Mouse (Mus musculus) forebrain, postnatal 0 days (tissue): Measurements from ENCODE around the gene Pou6f1. TPM values are rescaled to one million over a fixed set of nuclear protein-coding genes. Genes with fewer than 3 reads are reported as not detected.
"Not testable (repeated sequence)": the region's sequence is repeated elsewhere in the genome, so short reads cannot be mapped to it uniquely, and the experiment has no call there.

Experiments
- ATAC-seq: fragments of 200-750 bp; cut with Nextera tagmentation; 2 replicates; pipeline ENCODE4 v1.8.0; 2017; ENCODE audit warnings: mild to moderate bottlenecking, moderate library complexity
- DNase-seq: peaks from one replicate; pipeline ENCODE4 v3.0.0-alpha.2; 2015
- H3K27ac ChIP-seq: fragments of 300-500 bp; sonication (generic); 2 replicates; pipeline ENCODE4 v1.5.1; 2014; ENCODE audit warnings: low read depth, mild to moderate bottlenecking, antibody characterized with exemption, low read length, moderate library complexity, mixed read lengths
- H3K27me3 ChIP-seq: fragments of 300-500 bp; sonication (generic); 2 replicates; pipeline ENCODE4 v1.6.1; 2014; ENCODE audit warnings: mild to moderate bottlenecking, low read length, mixed read lengths; ENCODE audit not compliant: insufficient read depth
- H3K36me3 ChIP-seq: fragments of 300-500 bp; sonication (generic); 2 replicates; pipeline ENCODE4 v1.6.1; 2014; ENCODE audit warnings: mild to moderate bottlenecking, moderate library complexity; ENCODE audit not compliant: insufficient read depth
- H3K4me1 ChIP-seq: fragments of 300-500 bp; sonication (generic); 2 replicates; pipeline ENCODE4 v1.6.1; 2014; ENCODE audit warnings: antibody characterized with exemption; ENCODE audit not compliant: insufficient read depth
- H3K4me2 ChIP-seq: fragments of 300-500 bp; sonication (generic); 2 replicates; pipeline ENCODE4 v1.6.1; 2014; ENCODE audit warnings: low read depth, mild to moderate bottlenecking, moderate library complexity
- H3K4me3 ChIP-seq: fragments of 300-500 bp; sonication (generic); 2 replicates; pipeline ENCODE4 v1.5.1; 2014; ENCODE audit warnings: low read depth, low read length, mixed read lengths
- H3K9ac ChIP-seq: fragments of 300-500 bp; sonication (generic); 2 replicates; pipeline ENCODE4 v1.6.1; 2014; ENCODE audit warnings: mild to moderate bottlenecking
- H3K9me3 ChIP-seq: fragments of 300-500 bp; sonication (generic); 2 replicates; pipeline ENCODE4 v1.6.1; 2016; ENCODE audit warnings: low read length
- CTCF ChIP-seq: sonication (generic); IDR thresholded peaks from 2 replicates; pipeline ENCODE4 v1.5.1; 2016; ENCODE audit warnings: antibody characterized with exemption, control low read depth, low read depth
- WGBS: fragments of 180-500 bp; shearing (Covaris S2); extraction: QIAGEN DNeasy Blood & Tissue Kit; methylation state at CpG from one replicate; pipeline ENCODE4 v1.1.7; 2014; 5-methylcytosine and 5-hydroxymethylcytosine counted together
- polyA plus RNA-seq: library from polyadenylated mRNA; unstranded; fragments of >200 nt; fragmentation: Nextera tagmentation; extraction: Ambion mirVana; gene quantifications from 2 replicates; pipeline ENCODE4 v1.2.1, GENCODE M21; 2015
- total RNA-seq: library from RNA; depleted of rRNA; stranded (reverse); fragments of >200 nt; gene quantifications from 2 replicates; pipeline ENCODE4 v1.2.3, GENCODE M21; 2014

The Pou6f1 gene
- total and polyA plus RNA-seq, 2 experiments from 2014 or later, result 32.2 to 77.4 TPM

- no peak overlapping the region for H3K4me2 ChIP-seq
- ATAC-seq (no peak), DNase-seq (no peak)
- no peaks in the 10 kb centered on the region for H3K9me3 ChIP-seq
- peaks cover 10% of the 10 kb centered on the region for H3K27me3 ChIP-seq
- no peak overlapping the region for H3K9ac ChIP-seq
- WGBS, result 51% methylated on average over 3 of the region's 3 CpGs
- no peak overlapping the region for H3K27ac ChIP-seq
- TF ChIP-seq CTCF, result no peak
- H3K4me3 ChIP-seq, result no peak overlapping the region
- no peaks in the 10 kb centered on the region for H3K4me1 ChIP-seq
- no peaks in the 10 kb centered on the region for H3K36me3 ChIP-seq
Measured at GRCm38 (mm10) chr15:100630126-100630525, 30.3 kb upstream of the Pou6f1 start.

DNA sequence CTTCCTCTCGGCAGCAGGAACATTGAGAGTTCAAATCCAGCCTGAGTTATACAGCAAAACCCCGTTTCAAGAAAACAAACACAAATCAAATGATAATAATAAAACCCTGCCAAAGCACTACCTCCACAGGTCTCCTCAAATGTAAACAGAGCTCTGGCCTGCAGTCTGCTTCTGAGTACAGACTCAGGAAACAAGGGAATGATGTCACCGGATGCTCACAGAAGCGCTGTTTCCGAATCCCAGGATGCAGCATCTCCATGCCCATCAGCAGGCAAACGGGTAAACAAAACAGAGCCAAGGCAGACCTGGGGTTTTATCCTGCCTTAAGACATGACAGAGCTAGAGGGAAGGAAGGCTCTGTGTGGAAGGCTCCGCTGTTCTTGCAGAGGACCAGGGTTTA is 29.0 kb upstream of the Pou6f1 start:
- Histone ChIP-seq H3K27ac (no peak overlapping the region), H3K36me3 (no peaks in the 10 kb centered on the region), H3K9ac (no peak overlapping the region), H3K9me3 (no peaks in the 10 kb centered on the region), H3K27me3 (no peaks in the 10 kb centered on the region), H3K4me2 (no peak overlapping the region), H3K4me1 (no peaks in the 10 kb centered on the region), H3K4me3 (no peak overlapping the region)
- TF ChIP-seq CTCF, result no peak
- DNase-seq (no peak), ATAC-seq (no peak)
- WGBS, result 53% methylated on average over 7 of the region's 7 CpGs

- no peaks in the 10 kb centered on the region for H3K4me1 ChIP-seq
- no peaks in the 10 kb centered on the region for H3K9me3 ChIP-seq
- no peaks in the 10 kb centered on the region for H3K36me3 ChIP-seq
- no peak overlapping the region for H3K27ac ChIP-seq
- no peak overlapping the region for H3K4me3 ChIP-seq
- TF ChIP-seq CTCF, result no peak
- WGBS, result 7% methylated on average over 11 of the region's 11 CpGs
- H3K27me3 ChIP-seq, result no peaks in the 10 kb centered on the region
- ATAC-seq (no peak), DNase-seq (no peak)
- no peak overlapping the region for H3K4me2 ChIP-seq
- no peak overlapping the region for H3K9ac ChIP-seq
Measured at GRCm38 (mm10) chr15:100627774-100628370, 28.1 kb upstream of the Pou6f1 start.

DNA sequence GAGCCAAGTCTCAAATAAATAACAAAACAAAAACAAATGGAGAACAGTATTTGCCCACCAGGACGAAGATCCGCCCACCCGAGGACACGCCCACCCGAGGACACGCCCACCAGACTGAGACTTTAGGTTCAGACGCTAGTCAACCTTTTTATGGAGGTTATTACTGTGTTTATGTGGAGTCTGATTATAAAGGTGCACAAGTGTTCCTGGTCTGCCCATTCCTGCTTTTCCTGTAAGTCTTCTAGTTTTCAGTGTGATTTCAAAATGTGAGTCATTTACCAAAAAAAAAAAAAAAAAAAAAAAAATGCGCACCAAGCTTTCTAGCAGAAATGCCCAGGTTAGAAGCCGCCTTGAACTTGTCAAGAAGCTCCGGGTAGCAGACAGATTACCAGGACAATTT is 27.5 kb upstream of the Pou6f1 start:
- Histone ChIP-seq H3K36me3 (no peaks in the 10 kb centered on the region), H3K4me1 (no peaks in the 10 kb centered on the region), H3K4me3 (no peak overlapping the region), H3K9me3 (no peaks in the 10 kb centered on the region), H3K9ac (no peak overlapping the region), H3K27me3 (no peaks in the 10 kb centered on the region), H3K27ac (no peak overlapping the region), H3K4me2 (no peak overlapping the region)
- no peak for TF ChIP-seq CTCF
- whole genome bisulfite sequencing, result 22% methylated on average over 10 of the region's 10 CpGs
- ATAC-seq (no peak), DNase-seq (no peak)

DNA sequence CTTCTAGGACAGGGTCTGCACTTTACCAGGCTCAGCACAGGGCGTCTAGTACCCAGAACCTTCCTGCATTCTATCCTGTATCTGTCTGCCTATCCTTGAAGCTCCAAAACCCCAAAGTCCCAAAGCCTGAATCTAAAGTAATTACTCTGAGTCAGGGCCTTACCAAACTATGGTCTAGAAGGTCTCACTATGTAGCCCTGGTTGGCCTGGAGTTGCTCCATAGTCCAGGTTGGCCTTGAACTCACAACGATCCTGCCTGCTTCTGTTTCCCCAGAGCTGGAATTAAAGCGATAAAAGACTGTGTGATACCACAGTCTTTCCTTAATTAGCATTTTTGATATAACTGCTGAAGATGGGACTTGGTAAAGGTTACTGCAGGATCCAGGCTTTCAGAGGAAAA is 24.7 kb upstream of the Pou6f1 start:
- Histone ChIP-seq H3K4me1 (no peaks in the 10 kb centered on the region), H3K4me3 (no peak overlapping the region), H3K36me3 (peaks cover 18% of the 10 kb centered on the region), H3K4me2 (no peak overlapping the region), H3K27me3 (no peaks in the 10 kb centered on the region), H3K27ac (no peak overlapping the region), H3K9ac (no peak overlapping the region), H3K9me3 (no peaks in the 10 kb centered on the region)
- no peak for DNase-seq
- ATAC-seq, result no peak
- TF ChIP-seq CTCF, result no peak
- WGBS, result 94% methylated on average over 3 of the region's 3 CpGs

DNA sequence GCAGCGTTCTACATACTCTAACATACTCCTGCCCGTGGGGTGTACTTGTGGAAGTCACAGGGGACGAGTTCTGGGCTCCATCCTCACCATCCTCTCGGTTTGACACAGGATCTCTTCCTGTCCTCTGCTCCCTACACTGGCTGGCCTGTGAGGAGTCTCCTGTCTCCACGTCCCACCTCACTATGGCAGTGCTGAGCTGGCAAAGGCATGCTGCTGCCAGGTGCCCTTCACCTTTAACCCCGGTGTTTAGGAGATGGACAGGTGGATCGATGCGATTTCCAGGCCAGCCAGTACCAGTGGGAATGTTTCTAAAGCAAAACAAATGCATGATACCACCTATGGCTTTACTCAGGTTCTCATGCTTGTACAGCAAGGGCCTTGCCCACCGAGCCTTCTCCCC is 24.0 kb upstream of the Pou6f1 start:
- H3K9ac ChIP-seq, result no peak overlapping the region
- DNase-seq, result no peak
- no peak overlapping the region for H3K27ac ChIP-seq
- no peaks in the 10 kb centered on the region for H3K9me3 ChIP-seq
- ATAC-seq, result no peak
- H3K4me3 ChIP-seq, result no peak overlapping the region
- H3K4me1 ChIP-seq, result no peaks in the 10 kb centered on the region
- TF ChIP-seq CTCF, result no peak
- no peaks in the 10 kb centered on the region for H3K27me3 ChIP-seq
- H3K36me3 ChIP-seq, result peaks cover 25% of the 10 kb centered on the region
- H3K4me2 ChIP-seq, result no peak overlapping the region
- WGBS, result 89% methylated on average over 9 of the region's 9 CpGs

DNA sequence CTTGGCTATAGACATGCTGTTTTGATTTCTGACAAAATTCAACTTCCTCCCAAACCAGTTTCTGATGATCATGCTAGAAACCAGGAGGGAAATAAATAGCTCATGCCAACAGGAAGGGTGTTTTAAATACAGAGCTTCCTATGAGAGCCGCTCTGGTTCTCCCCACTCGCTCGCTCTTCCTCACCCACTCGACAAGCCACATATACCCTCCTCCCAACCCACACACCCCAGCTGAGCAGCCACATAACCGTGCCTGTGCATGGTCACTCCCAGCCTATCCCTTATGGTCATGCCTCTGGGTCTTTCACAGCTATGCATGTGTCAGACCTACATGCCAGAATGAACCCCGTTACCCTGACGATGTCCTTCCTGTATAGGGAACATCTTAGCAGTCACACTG is 22.4 kb upstream of the Pou6f1 start:
- H3K4me1 ChIP-seq, result no peaks in the 10 kb centered on the region
- H3K9me3 ChIP-seq, result no peaks in the 10 kb centered on the region
- no peak for TF ChIP-seq CTCF
- peaks cover 39% of the 10 kb centered on the region for H3K36me3 ChIP-seq
- no peaks in the 10 kb centered on the region for H3K27me3 ChIP-seq
- H3K4me2 ChIP-seq, result no peak overlapping the region
- no peak overlapping the region for H3K4me3 ChIP-seq
- 83% methylated on average over 7 of the region's 7 CpGs for WGBS
- DNase-seq (no peak), ATAC-seq (no peak)
- H3K9ac ChIP-seq, result no peak overlapping the region
- no peak overlapping the region for H3K27ac ChIP-seq

DNA sequence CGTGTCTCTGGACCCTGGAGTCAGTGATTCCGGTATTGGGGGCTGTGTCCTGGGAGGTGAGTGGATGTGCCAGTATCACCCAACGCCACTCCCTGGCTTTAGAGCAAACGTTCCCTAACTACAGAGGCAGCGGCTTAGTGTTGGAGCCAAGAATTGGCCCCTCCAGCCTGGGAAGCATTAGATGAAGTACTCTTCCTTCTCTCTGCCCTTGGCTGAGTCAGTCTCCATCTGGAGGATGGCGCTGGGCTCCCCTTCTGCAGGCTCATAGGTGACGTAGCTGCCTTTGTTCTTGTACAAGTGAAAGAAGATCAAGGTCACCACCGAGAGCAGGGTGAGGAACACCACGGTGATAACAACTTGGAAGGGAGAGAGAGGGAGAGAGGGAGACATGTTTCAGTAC is 21.9 kb upstream of the Pou6f1 start:
- not testable (repeated sequence) for DNase-seq, ATAC-seq, H3K4me3 ChIP-seq, H3K27ac ChIP-seq, H3K9ac ChIP-seq, H3K4me2 ChIP-seq, H3K9me3 ChIP-seq, H3K4me1 ChIP-seq, H3K27me3 ChIP-seq
- WGBS, result 77% methylated on average over 9 of the region's 9 CpGs
- H3K36me3 ChIP-seq, result peaks cover 39% of the 10 kb centered on the region
